25 mouse cellular contexts compared by ENCODE assay signal in the genomic region with DNA sequence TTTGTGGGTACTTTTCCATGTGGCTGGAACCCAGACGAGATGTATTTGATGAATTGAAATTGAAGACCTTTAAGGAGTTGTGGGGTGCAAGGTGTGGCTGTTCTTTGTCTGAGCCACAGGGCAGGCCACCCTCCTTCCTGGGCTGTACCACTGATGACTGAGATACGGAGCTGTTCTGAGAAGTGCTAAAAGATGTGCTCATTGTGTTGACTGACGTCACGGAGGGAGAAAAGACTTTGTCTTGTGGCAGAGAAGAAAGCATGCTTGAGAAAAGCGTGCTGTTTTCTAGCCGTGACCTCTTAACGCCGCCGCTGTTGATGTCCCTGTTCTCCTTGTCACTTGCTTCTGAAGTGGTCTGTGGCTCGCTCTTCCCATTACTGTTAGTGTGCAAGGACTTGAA.
A peak's percentile ranks its signal among the peaks of the same experiment; 100 is the strongest.
DNase-seq lines count a peak whose midpoint lies in the region; ATAC-seq and TF ChIP-seq lines count a peak whose summit lies in the region.
"Had no signal": no experiment of that assay in that cellular context is flagged by ENCODE, and none has a peak within 500 bp of the region (broad histone marks: within the 10 kb centered on the region; RNA-seq: fewer than 3 reads in every experiment).

No protein-coding gene starts in this region.

- H3K9me3 ChIP-seq in hindbrain, embryonic 14.5 days (ENCODE audit: control insufficient read depth, low read length), result no peaks in the 10 kb centered on the region
- H3K9me3 ChIP-seq: embryonic facial prominence, embryonic 12.5 days; forebrain, embryonic 13.5 days; hindbrain, embryonic 10.5 days; liver, embryonic 12.5 days; lung, embryonic 15.5 days; megakaryocyte, embryonic 14.5 days; stomach, embryonic 15.5 days had no signal

- intact Hi-C loops in left cerebral cortex, postnatal 10 days (cut with DNase I), result no loop called here

- TF ChIP-seq CTCF in spleen, adult 2 months (IDR thresholded peaks at IDR 0.05; ENCODE audit: extremely low read depth, insufficient read depth, insufficient read length, insufficient replicate concordance), result no peak

- peak overlapping the region; percentile 81 for H3K27ac ChIP-seq in spleen, adult 2 months (ENCODE audit: insufficient read depth, low read length)
- H3K27ac ChIP-seq in hindbrain, embryonic 14.5 days, result no peak overlapping the region
- H3K27ac ChIP-seq: embryonic facial prominence, embryonic 12.5 days; forebrain, embryonic 13.5 days; hindbrain, embryonic 10.5 days; liver, embryonic 12.5 days; lung, embryonic 15.5 days; stomach, embryonic 15.5 days had no signal

- peaks cover 7% of the 10 kb centered on the region for H3K36me3 ChIP-seq in spleen, adult 2 months (ENCODE audit: control insufficient read depth, insufficient read depth, low read length)
- peaks cover 5% of the 10 kb centered on the region; the same call in 1 of the 2 replicates for H3K36me3 ChIP-seq in splenic B cell, adult 2 months (ENCODE audit: control insufficient read depth, insufficient read depth, low read length, poor library complexity, severe bottlenecking)
- no peaks in the 10 kb centered on the region for H3K36me3 ChIP-seq in hindbrain, embryonic 14.5 days (replicated peaks; ENCODE audit: control insufficient read depth, insufficient read depth)
- H3K36me3 ChIP-seq: embryonic facial prominence, embryonic 12.5 days; hindbrain, embryonic 10.5 days; liver, embryonic 12.5 days; lung, embryonic 15.5 days; stomach, embryonic 15.5 days had no signal

- peaks cover 20% of the 10 kb centered on the region; the same call in 1 of the 2 replicates for H3K4me1 ChIP-seq in spleen, adult 2 months (ENCODE audit: control insufficient read depth, insufficient read depth, insufficient read length)
- no peaks in the 10 kb centered on the region for H3K4me1 ChIP-seq in hindbrain, embryonic 14.5 days (replicated peaks; ENCODE audit: control insufficient read depth, insufficient read depth, low read length)
- H3K4me1 ChIP-seq: embryonic facial prominence, embryonic 12.5 days had no signal

- H3K9ac ChIP-seq in hindbrain, embryonic 14.5 days, result no peak overlapping the region
- H3K9ac ChIP-seq: embryonic facial prominence, embryonic 12.5 days; forebrain, embryonic 13.5 days; liver, embryonic 12.5 days; lung, embryonic 15.5 days; stomach, embryonic 15.5 days had no signal

- ATAC-seq in inflammation-experienced regulatory T-cells, adult 6 months, result peak; percentile 85
- no peak for ATAC-seq in hindbrain, embryonic 14.5 days (ENCODE audit: low FRiP score)
- ATAC-seq: forebrain, embryonic 13.5 days; liver, embryonic 12.5 days had no signal

- DNase-seq in spleen, adult 2 months (ENCODE audit: low read depth in 1 of 2, low spot score in 2 of 2), result peak; percentile 28 to 63
- no peak for DNase-seq in spleen, postnatal 14 days (ENCODE audit: low spot score in 2 of 2)
- DNase-seq in splenic B cell, adult 2 months (ENCODE audit: low read depth, low spot score), result peak; percentile 11
- peak; percentile 33 for DNase-seq in thymus, postnatal 4 days
- DNase-seq in liver, result no peak
- no peak for DNase-seq in hindbrain, embryonic 14.5 days (ENCODE audit: low spot score)
- no peak for DNase-seq in left cerebral cortex, postnatal 10 days (ENCODE audit: extremely low spot score in 1 of 2, low spot score in 2 of 2)
- DNase-seq: adrenal gland, postnatal 14 days; cerebellum, adult 11 months; cerebellum, postnatal 10 days; gastrocnemius, postnatal 14 days; kidney, adult 9 months; kidney, postnatal 4 days; layer of hippocampus, adult 9-11 months; midbrain, embryonic 14.5 days; right cerebral cortex, adult 18-20 months had no signal

- WGBS in spleen, adult 2 months, result 67% methylated on average over 10 of the region's 10 CpGs
- whole genome bisulfite sequencing in hindbrain, embryonic 14.5 days, result 85% methylated on average over 10 of the region's 10 CpGs

- peak overlapping the region; percentile 6; the same call in 1 of the 2 replicates for H3K4me3 ChIP-seq in spleen, adult 2 months (ENCODE audit: extremely low read depth, insufficient read depth, insufficient read length)
- no peak overlapping the region for H3K4me3 ChIP-seq in hindbrain, embryonic 14.5 days (replicated peaks; ENCODE audit: low read length)
- H3K4me3 ChIP-seq: embryonic facial prominence, embryonic 12.5 days; erythroblast, embryonic 14.5 days; forebrain, embryonic 13.5 days; hindbrain, embryonic 10.5 days; liver, embryonic 12.5 days; lung, embryonic 15.5 days; megakaryocyte, embryonic 14.5 days; stomach, embryonic 15.5 days had no signal

- no peak overlapping the region for H3K4me2 ChIP-seq in hindbrain, embryonic 14.5 days (replicated peaks)
- H3K4me2 ChIP-seq: embryonic facial prominence, embryonic 12.5 days; forebrain, embryonic 13.5 days; liver, embryonic 12.5 days; lung, embryonic 15.5 days; stomach, embryonic 15.5 days had no signal

- no peaks in the 10 kb centered on the region for H3K27me3 ChIP-seq in spleen, adult 2 months (ENCODE audit: control insufficient read depth, insufficient read depth, low read length)
- no peaks in the 10 kb centered on the region for H3K27me3 ChIP-seq in splenic B cell, adult 2 months (ENCODE audit: control insufficient read depth, insufficient read depth, low read length, poor library complexity, severe bottlenecking)
- H3K27me3 ChIP-seq in hindbrain, embryonic 14.5 days (ENCODE audit: control insufficient read depth, insufficient read depth, low read length), result peaks cover 18% of the 10 kb centered on the region

- no peak for TF ChIP-seq POLR2A in spleen, adult 2 months (IDR thresholded peaks at IDR 0.05; ENCODE audit: low read depth, low read length)

Comparison
In these comparisons a context has a peak if more than half of its experiments do, and no peak if none do; other contexts are left out.
1. DNase-seq: peak in spleen, adult 2 months (2 of 2), splenic B cell, adult 2 months (single experiment) and thymus, postnatal 4 days (single experiment); none in spleen, postnatal 14 days (0 of 2), liver (single experiment), hindbrain, embryonic 14.5 days (single experiment) and left cerebral cortex, postnatal 10 days (0 of 2).